Mouse (Mus musculus) stomach, embryonic 15.5 days (tissue): ENCODE data around the gene Htt. TPM values are rescaled to one million over a fixed set of nuclear protein-coding genes. Genes with fewer than 3 reads are reported as not detected.

Source experiments
- ATAC-seq: fragments of 200-750 bp; cut with Nextera tagmentation; 2 replicates; pipeline ENCODE4 v1.8.0; 2017; ENCODE audit warnings: low read depth, moderate number of reproducible peaks, moderate TSS enrichment; ENCODE audit not compliant: insufficient read depth, low FRiP score
- H3K27ac ChIP-seq: fragments of 300-500 bp; sonication (generic); 2 replicates; pipeline ENCODE4 v1.5.1; 2015; ENCODE audit warnings: mild to moderate bottlenecking, inconsistent platforms
- H3K27me3 ChIP-seq: fragments of 300-500 bp; sonication (generic); replicated peaks from 2 replicates; pipeline ENCODE4 v1.6.1; 2015; ENCODE audit warnings: inconsistent platforms
- H3K36me3 ChIP-seq: fragments of 300-500 bp; sonication (generic); 2 replicates; pipeline ENCODE4 v1.6.1; 2015; ENCODE audit warnings: inconsistent platforms
- H3K4me1 ChIP-seq: fragments of 300-500 bp; sonication (generic); 2 replicates; pipeline ENCODE4 v1.6.1; 2015; ENCODE audit warnings: inconsistent platforms
- H3K4me2 ChIP-seq: fragments of 300-500 bp; sonication (generic); 2 replicates; pipeline ENCODE4 v1.6.1; 2015; ENCODE audit warnings: mild to moderate bottlenecking, inconsistent platforms
- H3K4me3 ChIP-seq: fragments of 300-500 bp; sonication (generic); replicated peaks from 2 replicates; pipeline ENCODE4 v1.5.1; 2015; ENCODE audit warnings: inconsistent platforms
- H3K9ac ChIP-seq: fragments of 300-500 bp; sonication (generic); 2 replicates; pipeline ENCODE4 v1.6.1; 2015; ENCODE audit warnings: inconsistent platforms
- H3K9me3 ChIP-seq: fragments of 300-500 bp; sonication (generic); 2 replicates; pipeline ENCODE4 v1.6.1; 2016; ENCODE audit warnings: inconsistent platforms
- WGBS: fragments of 180-500 bp; shearing (Covaris S2); methylation state at CpG from one replicate; pipeline ENCODE4 v1.1.7; 2015; 5-methylcytosine and 5-hydroxymethylcytosine counted together
- polyA plus RNA-seq: library from polyadenylated mRNA; unstranded; fragments of >200 nt; fragmentation: Nextera tagmentation; extraction: Ambion mirVana; gene quantifications from 2 replicates; pipeline ENCODE4 v1.2.1, GENCODE M21; 2015

Gene Htt
- polyA plus RNA-seq, 1 experiment from 2014 or later = 11.9 TPM

- H3K27ac ChIP-seq = no peak overlapping the region
- no peaks in the 10 kb centered on the region for H3K4me1 ChIP-seq
- H3K9ac ChIP-seq = no peak overlapping the region
- no peaks in the 10 kb centered on the region for H3K9me3 ChIP-seq
- no peak overlapping the region for H3K4me3 ChIP-seq
- H3K36me3 ChIP-seq = 0 out of 2 replicates have a peak, but pooled peaks cover 3% of the 10 kb centered on the region
- peak; percentile 33; the same call in 1 of the 2 replicates for ATAC-seq
- no peak overlapping the region for H3K4me2 ChIP-seq
- H3K27me3 ChIP-seq = no peaks in the 10 kb centered on the region
- 69% methylated on average over 3 of the region's 3 CpGs for WGBS
These were observed 157.2 kb downstream of the Htt start for GRCm38 (mm10) chr5:34918785-34919184.

- H3K27me3 ChIP-seq = no peaks in the 10 kb centered on the region
- H3K9ac ChIP-seq = no peak overlapping the region
- no peak overlapping the region for H3K27ac ChIP-seq
- no peaks in the 10 kb centered on the region for H3K9me3 ChIP-seq
- H3K4me3 ChIP-seq = no peak overlapping the region
- no peak for ATAC-seq
- H3K36me3 ChIP-seq = 0 out of 2 replicates have a peak, but pooled peaks cover 3% of the 10 kb centered on the region
- WGBS = 68% methylated on average over 6 of the region's 6 CpGs
- no peaks in the 10 kb centered on the region for H3K4me1 ChIP-seq
- no peak overlapping the region for H3K4me2 ChIP-seq
These were observed 161.0 kb downstream of the Htt start for GRCm38 (mm10) chr5:34922531-34922930.

- peak; percentile 74; the same call in 1 of the 2 replicates for ATAC-seq
- Histone ChIP-seq H3K4me2 (no peak overlapping the region), H3K36me3 (0 out of 2 replicates have a peak, but pooled peaks cover 3% of the 10 kb centered on the region), H3K4me3 (no peak overlapping the region), H3K27ac (no peak overlapping the region), H3K9ac (no peak overlapping the region), H3K4me1 (no peaks in the 10 kb centered on the region), H3K27me3 (no peaks in the 10 kb centered on the region), H3K9me3 (no peaks in the 10 kb centered on the region)
- 84% methylated on average over 4 of the region's 4 CpGs for WGBS
These were observed 162.4 kb downstream of the Htt start for GRCm38 (mm10) chr5:34923920-34924319.

- no peak overlapping the region for H3K4me2 ChIP-seq
- WGBS = 75% methylated on average over 7 of the region's 7 CpGs
- peak; percentile 44; the same call in 1 of the 2 replicates for ATAC-seq
- H3K4me1 ChIP-seq = no peaks in the 10 kb centered on the region
- H3K36me3 ChIP-seq = 0 out of 2 replicates have a peak, but pooled peaks cover 3% of the 10 kb centered on the region
- H3K9ac ChIP-seq = no peak overlapping the region
- H3K27me3 ChIP-seq = no peaks in the 10 kb centered on the region
- H3K27ac ChIP-seq = no peak overlapping the region
- no peaks in the 10 kb centered on the region for H3K9me3 ChIP-seq
- no peak overlapping the region for H3K4me3 ChIP-seq
These were observed 163.0 kb downstream of the Htt start for GRCm38 (mm10) chr5:34924519-34924918.

- no peak for ATAC-seq
- Histone ChIP-seq H3K36me3 (0 out of 2 replicates have a peak, but pooled peaks cover 3% of the 10 kb centered on the region), H3K27ac (no peak overlapping the region), H3K4me2 (no peak overlapping the region), H3K4me1 (0 out of 2 replicates have a peak, but pooled peaks cover 5% of the 10 kb centered on the region), H3K27me3 (no peaks in the 10 kb centered on the region), H3K4me3 (no peak overlapping the region), H3K9me3 (no peaks in the 10 kb centered on the region), H3K9ac (no peak overlapping the region)
- WGBS = 90% methylated on average over 4 of the region's 4 CpGs
These were observed 166.1 kb downstream of the Htt start for GRCm38 (mm10) chr5:34927648-34928047.

- no peaks in the 10 kb centered on the region for H3K27me3 ChIP-seq
- H3K27ac ChIP-seq = no peak overlapping the region
- no peaks in the 10 kb centered on the region for H3K36me3 ChIP-seq
- no peak overlapping the region for H3K4me3 ChIP-seq
- no peak overlapping the region for H3K4me2 ChIP-seq
- no peaks in the 10 kb centered on the region for H3K9me3 ChIP-seq
- WGBS = 80% methylated on average over 9 of the region's 9 CpGs
- H3K4me1 ChIP-seq = 0 out of 2 replicates have a peak, but pooled peaks cover 5% of the 10 kb centered on the region
- ATAC-seq = peak; percentile 70; the same call in 1 of the 2 replicates
- no peak overlapping the region for H3K9ac ChIP-seq
These were observed 168.8 kb downstream of the Htt start for GRCm38 (mm10) chr5:34930151-34930975.

GRCm38 (mm10) chr5:34931091-34931490, 169.6 kb downstream of the Htt start:
- no peaks in the 10 kb centered on the region for H3K27me3 ChIP-seq
- no peak overlapping the region for H3K9ac ChIP-seq
- H3K4me1 ChIP-seq = 0 out of 2 replicates have a peak, but pooled peaks cover 5% of the 10 kb centered on the region
- no peak overlapping the region for H3K4me2 ChIP-seq
- no peak for ATAC-seq
- H3K36me3 ChIP-seq = no peaks in the 10 kb centered on the region
- no peak overlapping the region for H3K27ac ChIP-seq
- no peaks in the 10 kb centered on the region for H3K9me3 ChIP-seq
- no peak overlapping the region for H3K4me3 ChIP-seq
- 80% methylated on average over 2 of the region's 2 CpGs for WGBS

GRCm38 (mm10) chr5:34931516-34932457, 170.2 kb downstream of the Htt start:
- peak overlapping the region; percentile 26 for H3K27ac ChIP-seq
- no peak overlapping the region for H3K4me2 ChIP-seq
- no peak for ATAC-seq
- H3K27me3 ChIP-seq = no peaks in the 10 kb centered on the region
- H3K9me3 ChIP-seq = no peaks in the 10 kb centered on the region
- no peak overlapping the region for H3K4me3 ChIP-seq
- H3K9ac ChIP-seq = no peak overlapping the region
- H3K4me1 ChIP-seq = 0 out of 2 replicates have a peak, but pooled peaks cover 5% of the 10 kb centered on the region
- H3K36me3 ChIP-seq = no peaks in the 10 kb centered on the region
- WGBS = 42% methylated on average over 11 of the region's 11 CpGs

GRCm38 (mm10) chr5:34932458-34932806, 170.9 kb downstream of the Htt start:
- H3K36me3 ChIP-seq = no peaks in the 10 kb centered on the region
- WGBS = 42% methylated on average over 4 of the region's 4 CpGs
- H3K9me3 ChIP-seq = no peaks in the 10 kb centered on the region
- H3K4me2 ChIP-seq = no peak overlapping the region
- no peak for ATAC-seq
- H3K9ac ChIP-seq = no peak overlapping the region
- no peaks in the 10 kb centered on the region for H3K27me3 ChIP-seq
- 0 out of 2 replicates have a peak, but pooled peaks cover 5% of the 10 kb centered on the region for H3K4me1 ChIP-seq
- H3K4me3 ChIP-seq = no peak overlapping the region
- peak overlapping the region; percentile 26 for H3K27ac ChIP-seq

GRCm38 (mm10) chr5:34933461-34933860, 171.9 kb downstream of the Htt start:
- Histone ChIP-seq H3K27ac (no peak overlapping the region), H3K9ac (no peak overlapping the region), H3K4me2 (no peak overlapping the region), H3K27me3 (no peaks in the 10 kb centered on the region), H3K4me1 (0 out of 2 replicates have a peak, but pooled peaks cover 5% of the 10 kb centered on the region), H3K4me3 (no peak overlapping the region), H3K9me3 (no peaks in the 10 kb centered on the region), H3K36me3 (no peaks in the 10 kb centered on the region)
- ATAC-seq = no peak
- WGBS = 93% methylated on average over 1 of the region's 1 CpGs

GRCm38 (mm10) chr5:34941710-34942470, 180.3 kb downstream of the Htt start:
- no peaks in the 10 kb centered on the region for H3K27me3 ChIP-seq
- no peak overlapping the region for H3K9ac ChIP-seq
- no peak overlapping the region for H3K4me3 ChIP-seq
- ATAC-seq = no peak
- WGBS = 59% methylated on average over 10 of the region's 10 CpGs
- no peaks in the 10 kb centered on the region for H3K4me1 ChIP-seq
- H3K4me2 ChIP-seq = no peak overlapping the region
- H3K27ac ChIP-seq = no peak overlapping the region
- H3K9me3 ChIP-seq = no peaks in the 10 kb centered on the region
- no peaks in the 10 kb centered on the region for H3K36me3 ChIP-seq
